8 mouse cellular contexts compared by ENCODE assay signal in the genomic region with DNA sequence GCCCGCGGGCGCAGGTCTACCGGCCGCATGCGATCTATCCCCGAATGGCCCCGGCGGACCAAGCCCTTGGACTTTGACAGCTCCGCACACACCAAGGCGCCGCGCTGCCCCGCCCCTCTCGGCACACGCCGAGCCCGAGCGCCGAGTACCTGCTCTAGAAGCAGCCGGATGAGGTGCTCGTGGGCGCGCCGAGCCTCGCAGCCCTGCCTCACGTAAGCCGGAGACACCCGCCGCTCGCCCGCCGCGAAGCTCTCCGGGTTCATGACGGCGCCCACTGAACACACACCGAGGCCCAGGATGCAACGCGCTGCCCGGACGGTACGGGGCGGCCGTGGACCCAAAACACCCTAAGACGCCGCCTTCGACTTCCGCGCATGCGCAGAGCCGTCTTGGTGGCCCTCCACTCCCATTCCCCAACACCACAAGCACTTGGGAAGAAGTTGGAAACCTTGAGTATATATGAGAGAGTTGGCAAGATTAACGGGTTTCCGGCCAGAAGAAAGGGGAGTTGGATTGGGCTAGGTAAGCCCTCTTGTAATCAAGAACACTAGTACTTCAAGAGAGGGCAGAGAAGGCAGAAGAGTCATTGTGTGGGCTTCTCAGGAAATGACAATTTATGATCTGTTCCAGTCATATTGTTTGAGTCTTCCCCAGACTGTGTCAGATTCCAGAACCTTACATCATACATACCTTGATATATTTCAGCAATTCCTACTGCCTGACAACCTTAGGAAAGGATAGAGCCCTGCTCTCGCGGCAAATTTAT. TPM values are rescaled to one million over a fixed set of nuclear protein-coding genes. Genes with fewer than 3 reads are reported as not detected.
DNase-seq lines count a peak whose midpoint lies in the region; ATAC-seq and TF ChIP-seq lines count a peak whose summit lies in the region.

A gene (minus strand): TSS at position 283 of the 766 bp plus-strand sequence.

- H3K27ac ChIP-seq in forebrain, embryonic 10.5 days = peak within 1 kb of the TSS; percentile 85
- peak within 1 kb of the TSS; percentile 62; the same call in 1 of the 2 replicates for H3K27ac ChIP-seq in heart, embryonic 15.5 days
- peak within 1 kb of the TSS; percentile 82 for H3K27ac ChIP-seq in liver, embryonic 14.5 days
- H3K27ac ChIP-seq in neural tube, embryonic 11.5 days (ENCODE audit: low read depth, low read length) = no peak within 1 kb of the TSS
- peak within 1 kb of the TSS; percentile 84 for H3K27ac ChIP-seq in stomach, postnatal 0 days (replicated peaks)

- DNase-seq in CD8-positive naive resting alpha-beta T cell, adult 2 months (ENCODE audit: low read depth in 2 of 2, low spot score in 2 of 2) = peak; percentile 81 to 82
- DNase-seq in c-Kit-positive CD71-negative TER-119-negative erythroid progenitor cells, embryonic 14.5 days (ENCODE audit: low read depth) = peak; percentile 73
- peak; percentile 88 for DNase-seq in forebrain, embryonic 10.5 days (ENCODE audit: extremely low spot score, low spot score)
- peak; percentile 94 to 96 for DNase-seq in kidney, postnatal 25 days
- DNase-seq in liver, embryonic 14.5 days (ENCODE audit: low read depth in 3 of 3, low spot score in 3 of 3) = peak; percentile 76 to 80 (median 77)
- DNase-seq in neural tube, embryonic 11.5 days (ENCODE audit: low spot score) = peak; percentile 93
- peak; percentile 94 for DNase-seq in stomach, postnatal 0 days (ENCODE audit: low spot score)

- H3K4me2 ChIP-seq in heart, embryonic 15.5 days = peak within 1 kb of the TSS; percentile 61
- peak within 1 kb of the TSS; percentile 91 for H3K4me2 ChIP-seq in liver, embryonic 14.5 days (ENCODE audit: low read depth)
- peak within 1 kb of the TSS; percentile 69 for H3K4me2 ChIP-seq in neural tube, embryonic 11.5 days (ENCODE audit: low read depth)
- H3K4me2 ChIP-seq in stomach, postnatal 0 days (replicated peaks; ENCODE audit: low read depth) = peak within 1 kb of the TSS; percentile 68

- peak within 1 kb of the TSS; percentile 84 for H3K4me3 ChIP-seq in forebrain, embryonic 10.5 days
- peak within 1 kb of the TSS; percentile 78 for H3K4me3 ChIP-seq in heart, embryonic 15.5 days
- H3K4me3 ChIP-seq in liver, embryonic 14.5 days (ENCODE audit: insufficient read depth in 1 of 2, low read depth in 2 of 2, low read length in 2 of 2) = peak within 1 kb of the TSS; percentile 85 to 93
- H3K4me3 ChIP-seq in neural tube, embryonic 11.5 days (ENCODE audit: low read depth, low read length) = peak within 1 kb of the TSS; percentile 81
- peak within 1 kb of the TSS; percentile 80 for H3K4me3 ChIP-seq in stomach, postnatal 0 days (ENCODE audit: low read depth, low read length)

- no peak for TF ChIP-seq EP300 in liver, embryonic 14.5 days (IDR thresholded peaks at IDR 0.05; ENCODE audit: low read depth)
- TF ChIP-seq EP300 in stomach, postnatal 0 days (optimal IDR thresholded peaks at IDR 0.05) = no peak

- peaks cover 4% of the 10 kb centered on the region; the same call in 1 of the 2 replicates for H3K27me3 ChIP-seq in forebrain, embryonic 10.5 days (ENCODE audit: poor library complexity, severe bottlenecking)
- H3K27me3 ChIP-seq in heart, embryonic 15.5 days = peaks cover 4% of the 10 kb centered on the region; the same call in 1 of the 2 replicates
- peaks cover 3% of the 10 kb centered on the region; the same call in 1 of the 2 replicates for H3K27me3 ChIP-seq in liver, embryonic 14.5 days (ENCODE audit: control insufficient read depth, insufficient read depth, low read length)
- no peaks in the 10 kb centered on the region for H3K27me3 ChIP-seq in neural tube, embryonic 11.5 days (ENCODE audit: control insufficient read depth, insufficient read depth, low read length)
- H3K27me3 ChIP-seq in stomach, postnatal 0 days (ENCODE audit: control insufficient read depth, insufficient read depth, low read length) = no peaks in the 10 kb centered on the region

- WGBS in forebrain, embryonic 10.5 days = 4% methylated on average over 56 of the region's 56 CpGs
- 4% methylated on average over 56 of the region's 56 CpGs for WGBS in heart, embryonic 15.5 days
- 4% methylated on average over 56 of the region's 56 CpGs for WGBS in liver, embryonic 14.5 days (ENCODE audit: insufficient replicate concordance)
- 4% methylated on average over 55 of the region's 56 CpGs for WGBS in neural tube, embryonic 11.5 days
- WGBS in stomach, postnatal 0 days = 4% methylated on average over 56 of the region's 56 CpGs

- H3K36me3 ChIP-seq in forebrain, embryonic 10.5 days (replicated peaks) = peaks cover 5% of the 10 kb centered on the region; the same call in 1 of the 2 replicates
- H3K36me3 ChIP-seq in heart, embryonic 15.5 days = no peaks in the 10 kb centered on the region; the same call in 1 of the 2 replicates
- H3K36me3 ChIP-seq in liver, embryonic 14.5 days (replicated peaks; ENCODE audit: control insufficient read depth, insufficient read depth, low read depth) = peaks cover 7% of the 10 kb centered on the region
- H3K36me3 ChIP-seq in neural tube, embryonic 11.5 days (ENCODE audit: control insufficient read depth, insufficient read depth, low read length) = no peaks in the 10 kb centered on the region
- H3K36me3 ChIP-seq in stomach, postnatal 0 days (ENCODE audit: control insufficient read depth, insufficient read depth, low read length) = no peaks in the 10 kb centered on the region

- TF ChIP-seq CTCF in liver, embryonic 14.5 days (IDR thresholded peaks at IDR 0.05; ENCODE audit: low read depth) = peak; percentile 39
- TF ChIP-seq CTCF in stomach, postnatal 0 days (IDR thresholded peaks at IDR 0.05; ENCODE audit: low read depth) = peak; percentile 47

- H3K4me1 ChIP-seq in forebrain, embryonic 10.5 days = peaks cover 31% of the 10 kb centered on the region
- H3K4me1 ChIP-seq in heart, embryonic 15.5 days (replicated peaks) = peaks cover 5% of the 10 kb centered on the region
- peaks cover 8 to 11% of the 10 kb centered on the region in 2 experiments for H3K4me1 ChIP-seq in liver, embryonic 14.5 days (replicated peaks; ENCODE audit: control insufficient read depth in 2 of 2, insufficient read depth in 2 of 2, low read length in 1 of 2)
- H3K4me1 ChIP-seq in neural tube, embryonic 11.5 days (ENCODE audit: control insufficient read depth, insufficient read depth, low read length) = peaks cover 4% of the 10 kb centered on the region; the same call in 1 of the 2 replicates
- no peaks in the 10 kb centered on the region for H3K4me1 ChIP-seq in stomach, postnatal 0 days (replicated peaks; ENCODE audit: control insufficient read depth, insufficient read depth)

- H3K9ac ChIP-seq in heart, embryonic 15.5 days = peak within 1 kb of the TSS; percentile 89
- peak within 1 kb of the TSS; percentile 86 for H3K9ac ChIP-seq in liver, embryonic 14.5 days (replicated peaks)
- H3K9ac ChIP-seq in neural tube, embryonic 11.5 days (ENCODE audit: low read length) = peak within 1 kb of the TSS; percentile 85
- peak within 1 kb of the TSS; percentile 84 for H3K9ac ChIP-seq in stomach, postnatal 0 days (ENCODE audit: low read length)

- ATAC-seq in heart, embryonic 15.5 days (replicated peaks; ENCODE audit: insufficient number of reproducible peaks, insufficient read depth, low FRiP score, low read depth) = peak; percentile 89
- ATAC-seq in liver, embryonic 14.5 days (ENCODE audit: insufficient read depth) = peak; percentile 96
- peak; percentile 92 for ATAC-seq in neural tube, embryonic 11.5 days (ENCODE audit: insufficient read depth, low FRiP score, low TSS enrichment)
- peak; percentile 96 for ATAC-seq in stomach, postnatal 0 days (ENCODE audit: low FRiP score, low TSS enrichment)

- H3K9me3 ChIP-seq in forebrain, embryonic 10.5 days = no peaks in the 10 kb centered on the region
- no peaks in the 10 kb centered on the region for H3K9me3 ChIP-seq in heart, embryonic 15.5 days (replicated peaks)
- H3K9me3 ChIP-seq in liver, embryonic 14.5 days (ENCODE audit: control insufficient read depth, low read length) = no peaks in the 10 kb centered on the region
- no peaks in the 10 kb centered on the region for H3K9me3 ChIP-seq in neural tube, embryonic 11.5 days (ENCODE audit: control insufficient read depth, low read length)
- H3K9me3 ChIP-seq in stomach, postnatal 0 days (ENCODE audit: control insufficient read depth, low read length) = no peaks in the 10 kb centered on the region

RNA-seq across cellular contexts. Expression of the gene that starts here (rescaled TPM):
- 8.2 and 8.7 TPM in 2 replicates for polyA plus RNA-seq in forebrain, embryonic 10.5 days (2016; fragmentation: Nextera tagmentation; extraction: Ambion mirVana)
- 5.1 and 6.6 TPM in 2 replicates for polyA plus RNA-seq in heart, embryonic 15.5 days (2015; fragmentation: Nextera tagmentation; extraction: Ambion mirVana)
- 4.4 and 6.0 TPM in 2 replicates for polyA plus RNA-seq in liver, embryonic 14.5 days (2012; rRNA removed)
- 6.4 and 8.5 TPM in 2 replicates for polyA plus RNA-seq in liver, embryonic 14.5 days (2014; fragmentation: Nextera tagmentation; extraction: Ambion mirVana)
- 8.7 and 9.0 TPM in 2 replicates for polyA plus RNA-seq in neural tube, embryonic 11.5 days (2014; fragmentation: Nextera tagmentation; extraction: Ambion mirVana)
- 6.1 and 6.2 TPM in 2 replicates for polyA plus RNA-seq in stomach, postnatal 0 days (2015; fragmentation: Nextera tagmentation; extraction: Ambion mirVana)
